Mouse (Mus musculus) retina, postnatal 7 days (tissue): ENCODE data around the gene Erf.
A peak's percentile ranks its signal among the peaks of the same experiment; 100 is the strongest.
"Not testable (repeated sequence)": the region's sequence is repeated elsewhere in the genome, so short reads cannot be mapped to it uniquely, and the experiment has no call there.

ENCODE experiments used
- DNase-seq: peaks from one replicate; pipeline ENCODE4 v3.0.0-alpha.2; 2012; ENCODE audit warnings: low read depth, low spot score

The Erf gene

GRCm38 (mm10) chr7:25267751-25268463 lies 17.3 kb upstream of the Erf start:
- peak; percentile 100 for DNase-seq

GRCm38 (mm10) chr7:25267301-25267750 lies 16.8 kb upstream of the Erf start, which contains the start of gene Cic:
Gene Cic, plus strand, starts transcription at chr7:25267704.
- peak; percentile 95 for DNase-seq

DNA sequence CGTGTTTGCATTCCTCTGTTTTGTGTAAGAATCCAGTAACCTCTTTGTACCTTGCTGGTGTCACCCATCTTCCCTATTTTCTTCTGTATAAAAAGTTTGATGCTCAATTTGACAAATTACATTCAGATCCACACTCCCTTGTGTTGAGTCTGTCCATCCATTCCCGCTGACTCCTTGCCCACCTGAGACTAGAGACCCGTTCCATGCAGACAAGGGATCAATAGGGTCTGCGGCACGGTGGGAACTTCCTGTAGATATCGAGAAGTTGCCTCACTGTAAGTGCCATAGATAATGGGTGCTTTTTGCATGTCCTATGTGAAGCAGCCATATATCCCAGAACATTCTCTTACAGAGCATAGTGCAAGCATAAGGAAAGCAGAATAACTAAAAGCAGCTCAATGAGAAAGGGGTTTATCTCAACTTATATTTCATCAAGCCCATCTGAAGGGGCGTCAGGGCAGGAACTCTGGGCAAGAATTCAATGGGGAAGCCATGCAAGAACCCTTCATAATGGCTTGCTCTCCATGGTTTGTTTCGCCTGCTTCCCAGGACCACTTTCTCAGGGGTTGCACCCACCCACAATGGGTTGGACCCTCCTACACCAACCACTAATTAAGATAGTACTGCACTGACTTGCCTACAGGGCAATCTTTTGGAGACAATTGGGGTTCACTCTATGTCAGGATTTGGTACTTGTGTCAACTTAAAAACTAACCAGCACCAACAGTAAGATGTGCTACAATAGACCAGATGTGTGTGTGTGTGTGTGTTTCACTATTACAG lies 15.8 kb upstream of the Erf start:
- DNase-seq: no peak

DNA sequence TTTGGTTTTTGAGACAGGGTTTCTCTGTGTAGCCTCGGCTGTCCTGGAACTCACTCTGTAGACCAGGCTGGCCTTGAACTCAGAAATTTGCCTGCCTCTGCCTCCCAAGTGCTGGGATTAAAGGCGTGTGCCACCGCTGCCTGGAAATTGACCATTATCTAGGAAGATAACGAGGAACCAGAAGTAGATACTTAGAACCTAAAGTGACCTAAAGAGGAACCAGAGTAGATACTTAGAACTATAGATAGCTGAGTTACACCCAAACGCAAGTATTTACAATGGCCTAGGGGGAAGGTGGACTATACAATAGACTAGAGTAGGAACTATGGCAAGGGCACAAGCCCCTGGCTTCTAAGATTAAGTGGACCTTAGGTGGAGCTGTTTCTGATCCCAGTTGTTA lies 15.2 kb upstream of the Erf start:
- not testable (repeated sequence) for DNase-seq

GRCm38 (mm10) chr7:25263968-25264870 lies 13.7 kb upstream of the Erf start:
- DNase-seq: no peak

GRCm38 (mm10) chr7:25261896-25262295 lies 11.3 kb upstream of the Erf start:
- DNase-seq: no peak

DNA sequence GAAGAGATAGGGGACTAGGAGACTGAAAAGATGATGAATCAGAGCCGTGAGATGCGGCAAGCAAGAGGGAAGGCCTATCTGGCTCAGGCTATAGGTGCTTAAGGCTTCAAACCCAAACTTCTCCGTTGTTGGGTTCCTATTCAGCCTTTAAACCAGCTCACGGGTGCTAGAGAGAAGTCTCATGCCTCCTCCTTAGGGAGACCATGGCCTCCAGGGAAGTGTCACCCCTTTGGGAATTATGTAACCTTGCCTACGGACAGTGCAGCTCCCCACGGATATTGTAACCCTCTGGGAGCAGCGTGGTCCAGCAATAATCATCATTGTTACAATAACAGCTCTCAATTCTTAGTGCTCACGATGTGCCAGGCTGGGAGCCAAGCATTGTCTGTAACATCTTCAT lies 1.3 kb upstream of the Erf start:
- no peak for DNase-seq

GRCm38 (mm10) chr7:25251071-25251791 lies 670 bp upstream of the Erf start:
- DNase-seq: no peak

- peak; percentile 59 for DNase-seq
These were observed 1.0 kb downstream of the Erf start for GRCm38 (mm10) chr7:25249314-25250140.

DNA sequence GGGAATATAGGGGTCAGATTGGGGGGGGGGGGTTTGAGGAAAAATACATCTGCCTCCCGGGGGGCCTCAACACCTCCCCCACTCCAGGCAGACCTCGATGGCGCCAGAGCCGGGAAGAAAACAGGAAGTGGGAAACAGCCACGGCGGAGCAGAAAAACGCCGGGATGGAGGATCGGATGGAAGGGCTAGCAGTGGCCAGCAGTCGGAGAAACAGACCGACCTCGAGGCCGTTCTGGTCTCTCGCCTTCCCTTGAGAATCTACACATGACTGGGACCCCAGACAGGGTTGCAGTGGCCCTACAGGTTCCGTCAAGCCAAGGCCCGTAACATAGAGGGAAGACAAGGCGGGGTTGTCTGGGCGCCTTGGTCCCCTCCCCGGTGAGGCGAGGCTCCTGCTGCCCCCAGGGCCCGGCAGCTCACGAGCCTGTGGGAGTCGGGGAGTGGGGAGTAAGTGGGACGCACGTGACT lies 1.7 kb downstream of the Erf start:
- no peak for DNase-seq

DNA sequence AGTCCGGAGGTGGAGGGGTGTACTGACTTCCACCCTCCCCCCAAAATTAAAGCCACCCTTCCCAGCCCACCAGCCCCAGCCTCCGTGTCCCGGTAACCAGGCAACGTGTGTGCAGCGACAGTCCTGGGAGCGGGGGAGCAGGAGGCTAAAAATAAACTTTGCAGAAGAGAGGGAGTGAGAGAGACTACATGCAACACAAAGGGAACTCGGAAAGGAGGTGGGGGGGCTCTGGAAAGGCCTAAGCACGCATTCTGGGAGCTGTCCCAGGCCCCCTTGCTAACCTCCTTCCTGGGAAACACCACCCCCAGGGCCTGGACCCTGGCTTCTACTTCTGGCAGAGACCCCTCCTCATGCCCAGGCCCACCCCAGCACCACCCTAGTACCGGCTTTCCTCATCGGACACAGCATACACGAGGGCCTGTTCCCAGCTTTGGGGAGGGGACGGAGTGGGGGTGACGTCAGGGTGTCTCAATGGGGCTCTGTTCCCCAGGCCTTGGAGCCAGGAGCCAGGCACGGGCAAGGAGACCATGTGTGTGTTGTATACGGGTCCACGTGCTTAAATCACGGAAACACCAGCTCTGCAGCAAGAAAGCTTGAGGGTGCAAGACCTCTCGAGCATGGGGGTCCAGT lies 2.4 kb downstream of the Erf start:
- no peak for DNase-seq

DNA sequence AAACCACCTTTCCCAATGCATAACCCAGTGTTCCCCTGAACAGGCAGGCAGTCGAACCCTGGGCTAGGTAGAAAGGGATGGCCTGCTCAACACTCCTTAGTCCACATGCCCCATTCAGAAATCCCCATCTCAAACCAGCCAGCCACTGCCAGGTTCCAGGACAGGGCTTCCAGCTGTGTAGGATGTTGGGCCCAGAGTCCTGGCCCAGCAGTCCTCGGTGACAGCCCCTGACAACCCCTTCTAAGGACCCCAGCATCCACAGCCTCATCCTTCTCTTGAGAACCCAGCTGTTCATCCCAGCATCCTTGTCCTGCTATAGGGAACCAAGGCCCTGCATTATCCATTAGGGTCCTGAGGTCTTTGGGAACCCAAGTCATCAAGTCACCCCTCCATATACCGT lies 3.1 kb downstream of the Erf start:
- DNase-seq: no peak

- DNase-seq: no peak
These were observed 3.8 kb downstream of the Erf start for GRCm38 (mm10) chr7:25246759-25247137.

- DNase-seq: no peak
These were observed 4.3 kb downstream of the Erf start for GRCm38 (mm10) chr7:25246079-25246758.

GRCm38 (mm10) chr7:25244562-25245369 lies 5.8 kb downstream of the Erf start:
- no peak for DNase-seq

DNA sequence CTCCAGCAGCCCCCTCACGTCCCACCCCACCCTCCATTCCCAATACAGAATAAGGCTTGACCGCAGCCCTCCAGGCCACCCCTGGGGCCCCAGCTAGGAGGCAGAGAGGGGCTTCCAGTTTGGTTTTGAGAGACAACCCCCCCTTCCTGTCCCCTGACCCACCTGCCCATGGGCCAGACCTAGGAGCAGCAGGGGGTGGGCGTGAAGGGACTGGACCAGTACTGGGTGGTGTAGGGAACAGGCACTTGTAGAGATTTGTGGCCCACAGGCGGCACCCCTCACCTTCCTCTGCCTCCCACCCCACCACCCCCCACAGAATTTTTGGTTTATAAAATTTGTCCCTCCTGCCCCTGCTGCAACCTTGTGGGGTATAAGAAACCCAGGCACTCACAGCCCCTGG lies 7.2 kb downstream of the Erf start:
- no peak for DNase-seq

DNA sequence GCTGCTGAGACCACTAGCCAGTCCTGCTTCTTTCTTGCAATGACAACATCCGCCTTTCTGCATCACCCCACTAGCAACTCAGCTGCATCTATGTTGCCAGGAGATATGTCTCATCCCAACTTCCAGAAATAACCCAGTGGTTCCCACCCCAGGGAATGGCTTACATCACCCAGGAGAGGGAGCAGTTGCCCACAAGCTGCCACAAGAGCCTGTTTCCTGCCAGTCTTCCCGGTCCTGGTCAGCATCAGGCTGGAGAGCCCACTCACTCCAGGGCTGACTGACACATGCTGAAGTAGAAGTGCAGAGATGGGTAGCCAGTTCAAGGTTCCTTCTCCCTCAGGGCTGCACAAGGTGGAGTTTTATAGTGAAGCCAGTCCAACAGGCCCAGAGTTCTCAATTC lies 9.5 kb downstream of the Erf start:
- peak; percentile 54 for DNase-seq

DNA sequence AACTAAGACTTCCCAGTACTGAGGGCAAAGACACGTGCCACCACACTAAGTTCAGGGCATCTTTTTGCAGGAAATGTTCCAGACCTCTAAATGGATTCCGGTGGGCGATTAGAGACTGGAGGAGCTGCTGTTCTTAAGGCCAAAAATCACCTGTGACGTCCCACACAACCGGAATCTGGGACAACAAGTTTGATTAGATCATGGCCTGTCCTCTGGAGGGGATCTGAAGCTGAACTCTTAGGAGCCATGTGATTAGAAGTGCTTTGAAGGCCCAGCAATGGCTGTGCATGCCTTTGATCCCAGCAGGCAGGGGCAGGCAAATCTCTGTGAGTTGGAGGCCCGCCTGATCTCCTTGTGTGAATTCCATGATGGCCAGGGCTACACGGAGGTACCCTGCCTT lies 9.9 kb downstream of the Erf start:
- DNase-seq: no peak
